Mouse (Mus musculus): ENCODE measurements around the gene Arhgef28. TPM values are rescaled to one million over a fixed set of nuclear protein-coding genes. Genes with fewer than 3 reads are reported as not detected.

Arhgef28 gene
- polyA plus RNA-seq, 1 experiment from 2014 or later = 0.85 TPM

GRCm38 (mm10) chr13:97911013-97911412, 295.2 kb downstream of the Arhgef28 start:
- H3K4me3 ChIP-seq = no peak overlapping the region
- no peak overlapping the region for H3K4me2 ChIP-seq
- 56% methylated on average over 10 of the region's 10 CpGs for WGBS (ENCODE audit: insufficient replicate concordance)
- H3K36me3 ChIP-seq = no peaks in the 10 kb centered on the region
- H3K27me3 ChIP-seq (replicated peaks) = no peaks in the 10 kb centered on the region
- H3K4me1 ChIP-seq = no peaks in the 10 kb centered on the region
- no peak overlapping the region for H3K27ac ChIP-seq
- ATAC-seq = no peak
- H3K9ac ChIP-seq = no peak overlapping the region
- no peaks in the 10 kb centered on the region for H3K9me3 ChIP-seq (replicated peaks)

- no peak for ATAC-seq
- Histone ChIP-seq H3K9ac (no peak overlapping the region), H3K4me1 (no peaks in the 10 kb centered on the region), H3K27me3 (replicated peaks) (no peaks in the 10 kb centered on the region), H3K9me3 (replicated peaks) (no peaks in the 10 kb centered on the region), H3K4me2 (no peak overlapping the region), H3K27ac (no peak overlapping the region), H3K36me3 (no peaks in the 10 kb centered on the region), H3K4me3 (no peak overlapping the region)
- WGBS (ENCODE audit: insufficient replicate concordance) = 76% methylated on average over 8 of the region's 8 CpGs
Observed at GRCm38 (mm10) chr13:97902821-97903220, 303.4 kb downstream of the Arhgef28 start.

DNA sequence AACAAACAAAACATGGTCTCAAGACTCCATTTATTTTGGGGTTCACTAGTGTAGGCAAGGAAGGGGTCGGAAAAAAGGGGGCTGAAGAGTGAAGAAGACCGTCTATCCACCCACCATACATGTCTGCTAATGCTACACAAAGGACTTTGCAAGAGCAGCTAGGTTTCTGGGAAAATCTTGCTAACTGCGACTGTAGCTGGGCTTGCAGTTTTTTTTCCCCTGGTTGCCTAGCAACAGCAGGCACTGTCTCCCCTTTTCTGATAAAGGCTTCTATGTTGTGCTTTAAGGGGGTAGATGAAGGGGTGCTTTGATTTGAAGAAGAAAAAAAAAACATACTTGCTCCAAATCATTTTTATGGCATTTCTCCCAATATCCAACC, 305.9 kb downstream of the Arhgef28 start:
- Histone ChIP-seq H3K9ac (no peak overlapping the region), H3K4me1 (no peaks in the 10 kb centered on the region), H3K4me3 (no peak overlapping the region), H3K27me3 (replicated peaks) (no peaks in the 10 kb centered on the region), H3K9me3 (replicated peaks) (no peaks in the 10 kb centered on the region), H3K4me2 (no peak overlapping the region), H3K27ac (no peak overlapping the region), H3K36me3 (no peaks in the 10 kb centered on the region)
- WGBS (ENCODE audit: insufficient replicate concordance) = 50% methylated on average over 3 of the region's 3 CpGs
- ATAC-seq = no peak

DNA sequence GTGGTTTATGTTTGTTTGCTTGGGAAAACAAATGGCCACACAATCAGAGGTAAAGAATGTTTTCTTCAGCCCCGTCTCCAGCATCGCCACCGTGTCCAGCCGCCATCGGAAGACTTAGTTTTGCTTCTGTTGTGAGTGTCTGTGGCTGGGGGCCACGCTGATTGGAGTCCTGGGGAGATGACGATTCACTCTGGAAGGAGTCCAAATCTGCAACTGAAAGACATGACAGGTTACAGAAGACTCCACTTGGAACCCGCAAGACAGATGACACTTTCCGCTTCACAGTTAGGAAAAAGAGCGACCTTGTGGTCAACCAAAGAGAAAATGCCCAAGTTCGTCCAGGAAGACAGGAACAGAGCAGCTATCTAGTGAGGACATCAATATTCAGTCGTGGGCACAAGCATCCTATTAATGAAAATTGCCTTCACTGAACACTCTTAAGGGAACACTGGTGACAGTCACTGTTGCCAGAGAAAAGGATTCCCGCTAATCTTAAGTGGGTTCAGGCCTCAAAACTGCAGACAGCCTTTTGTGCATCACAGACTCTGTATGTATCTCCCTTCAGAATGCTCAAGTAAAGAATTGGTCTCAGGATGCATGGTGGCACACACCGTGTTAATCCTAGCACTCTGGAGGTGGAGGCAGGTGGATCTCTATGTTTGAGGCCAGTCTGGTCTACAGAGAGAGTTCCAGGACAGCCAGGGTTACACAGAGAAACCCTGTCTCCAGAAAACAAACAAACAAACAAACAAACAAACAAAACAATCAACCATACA, 306.4 kb downstream of the Arhgef28 start:
- Histone ChIP-seq H3K4me3 (no peak overlapping the region), H3K36me3 (no peaks in the 10 kb centered on the region), H3K27me3 (replicated peaks) (no peaks in the 10 kb centered on the region), H3K4me2 (no peak overlapping the region), H3K9me3 (replicated peaks) (no peaks in the 10 kb centered on the region), H3K27ac (no peak overlapping the region), H3K9ac (no peak overlapping the region), H3K4me1 (no peaks in the 10 kb centered on the region)
- no peak for ATAC-seq
- 72% methylated on average over 14 of the region's 14 CpGs for WGBS (ENCODE audit: insufficient replicate concordance)

- ATAC-seq = no peak
Observed at GRCm38 (mm10) chr13:97898590-97898989, 307.6 kb downstream of the Arhgef28 start.

DNA sequence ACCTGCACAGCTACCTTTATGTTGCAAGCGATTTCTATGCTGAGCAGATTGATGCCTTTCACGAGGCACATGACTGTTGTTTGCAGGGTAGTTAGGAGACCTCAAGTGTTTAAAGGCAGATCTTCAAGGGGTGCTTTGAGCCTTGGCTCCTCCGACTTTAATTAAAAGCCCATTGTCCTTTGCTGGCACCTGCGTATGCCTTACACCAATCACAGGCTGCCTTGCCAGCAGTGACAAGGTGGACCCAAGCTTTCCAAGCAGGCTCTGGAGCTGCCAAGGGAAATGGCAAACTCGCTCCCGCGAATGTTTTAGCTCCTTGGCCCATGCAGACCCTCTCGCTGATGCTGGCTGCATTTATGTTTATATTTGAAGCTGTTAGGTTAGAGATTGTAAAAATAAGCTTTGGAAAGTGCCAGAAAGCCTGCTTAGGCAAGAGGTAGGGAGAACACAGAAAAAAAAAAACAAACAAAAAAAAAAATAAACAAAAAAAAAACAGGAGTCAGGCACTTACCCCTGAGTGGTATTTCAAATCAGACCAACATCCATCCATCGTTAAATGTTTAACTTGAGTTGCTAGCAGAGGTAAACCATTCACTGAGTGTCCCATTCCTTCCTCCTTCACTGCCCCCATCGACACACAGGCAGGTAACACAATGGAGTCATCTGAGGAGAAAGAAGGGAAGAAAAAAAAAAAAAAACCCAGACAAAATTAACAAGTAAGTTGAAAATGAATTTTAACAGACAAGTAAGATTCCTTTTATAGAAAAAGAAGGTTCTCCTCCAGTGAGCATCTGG, 313.0 kb downstream of the Arhgef28 start:
- ATAC-seq = no peak
- 60% methylated on average over 10 of the region's 10 CpGs for WGBS (ENCODE audit: insufficient replicate concordance)
- H3K27ac ChIP-seq = no peak overlapping the region
- no peak overlapping the region for H3K9ac ChIP-seq
- H3K9me3 ChIP-seq (replicated peaks) = no peaks in the 10 kb centered on the region
- H3K4me2 ChIP-seq = no peak overlapping the region
- no peaks in the 10 kb centered on the region for H3K4me1 ChIP-seq
- H3K27me3 ChIP-seq (replicated peaks) = no peaks in the 10 kb centered on the region
- H3K36me3 ChIP-seq = no peaks in the 10 kb centered on the region
- H3K4me3 ChIP-seq = no peak overlapping the region

More at GRCm38 (mm10) chr13:97898590-97898989, 307.6 kb downstream of the Arhgef28 start:
- Histone ChIP-seq H3K36me3 (no peaks in the 10 kb centered on the region), H3K9me3 (replicated peaks) (no peaks in the 10 kb centered on the region), H3K4me2 (no peak overlapping the region), H3K4me1 (no peaks in the 10 kb centered on the region), H3K4me3 (no peak overlapping the region), H3K27me3 (replicated peaks) (no peaks in the 10 kb centered on the region), H3K9ac (no peak overlapping the region), H3K27ac (no peak overlapping the region)
- WGBS (ENCODE audit: insufficient replicate concordance) = 38% methylated on average over 2 of the region's 2 CpGs

- H3K4me2 ChIP-seq = no peak overlapping the region
- no peaks in the 10 kb centered on the region for H3K27me3 ChIP-seq (replicated peaks)
- no peak overlapping the region for H3K9ac ChIP-seq
- H3K4me3 ChIP-seq = no peak overlapping the region
- no peaks in the 10 kb centered on the region for H3K4me1 ChIP-seq
- no peaks in the 10 kb centered on the region for H3K9me3 ChIP-seq (replicated peaks)
- ATAC-seq = no peak
- H3K27ac ChIP-seq = no peak overlapping the region
- no peaks in the 10 kb centered on the region for H3K36me3 ChIP-seq
- WGBS (ENCODE audit: insufficient replicate concordance) = 73% methylated on average over 15 of the region's 15 CpGs
Observed at GRCm38 (mm10) chr13:97892089-97892884, 314.0 kb downstream of the Arhgef28 start.

- Histone ChIP-seq H3K27ac (no peak overlapping the region), H3K4me3 (no peak overlapping the region), H3K36me3 (no peaks in the 10 kb centered on the region), H3K9ac (no peak overlapping the region), H3K4me1 (no peaks in the 10 kb centered on the region), H3K4me2 (no peak overlapping the region), H3K27me3 (replicated peaks) (no peaks in the 10 kb centered on the region), H3K9me3 (replicated peaks) (no peaks in the 10 kb centered on the region)
- WGBS (ENCODE audit: insufficient replicate concordance) = 63% methylated on average over 6 of the region's 6 CpGs
- ATAC-seq = no peak
Observed at GRCm38 (mm10) chr13:97888046-97888445, 318.2 kb downstream of the Arhgef28 start.

GRCm38 (mm10) chr13:97887558-97887957, 318.7 kb downstream of the Arhgef28 start:
- H3K4me1 ChIP-seq = no peaks in the 10 kb centered on the region
- no peaks in the 10 kb centered on the region for H3K36me3 ChIP-seq
- H3K27ac ChIP-seq = no peak overlapping the region
- no peak overlapping the region for H3K4me2 ChIP-seq
- no peak overlapping the region for H3K4me3 ChIP-seq
- no peaks in the 10 kb centered on the region for H3K9me3 ChIP-seq (replicated peaks)
- no peaks in the 10 kb centered on the region for H3K27me3 ChIP-seq (replicated peaks)
- H3K9ac ChIP-seq = no peak overlapping the region
- no peak for ATAC-seq
- WGBS (ENCODE audit: insufficient replicate concordance) = 56% methylated on average over 7 of the region's 7 CpGs

DNA sequence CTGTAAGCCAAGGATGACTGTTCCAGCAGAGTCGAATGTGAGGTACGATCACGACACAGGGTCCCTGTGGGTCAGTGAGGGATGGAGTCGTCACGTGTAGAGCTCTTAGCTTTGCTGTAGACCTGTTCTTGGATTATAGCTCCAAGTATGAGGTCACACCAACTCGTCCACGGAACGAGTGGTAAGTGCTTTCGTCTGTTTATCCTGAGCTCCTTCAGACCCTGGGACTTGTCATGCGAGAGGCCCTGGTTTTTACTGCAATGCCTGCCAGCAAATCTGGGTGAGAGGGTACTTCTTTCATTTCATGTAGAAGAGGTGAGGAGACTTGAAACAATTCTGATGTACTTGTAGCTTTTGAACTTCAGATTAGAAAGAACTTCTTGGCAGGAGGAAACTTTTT, 322.6 kb downstream of the Arhgef28 start:
- H3K36me3 ChIP-seq = no peaks in the 10 kb centered on the region
- H3K4me3 ChIP-seq = no peak overlapping the region
- ATAC-seq = no peak
- no peaks in the 10 kb centered on the region for H3K27me3 ChIP-seq (replicated peaks)
- H3K9me3 ChIP-seq (replicated peaks) = no peaks in the 10 kb centered on the region
- no peak overlapping the region for H3K27ac ChIP-seq
- no peaks in the 10 kb centered on the region for H3K4me1 ChIP-seq
- no peak overlapping the region for H3K4me2 ChIP-seq
- no peak overlapping the region for H3K9ac ChIP-seq
- 76% methylated on average over 10 of the region's 10 CpGs for WGBS (ENCODE audit: insufficient replicate concordance)

- WGBS (ENCODE audit: insufficient replicate concordance) = 85% methylated on average over 4 of the region's 4 CpGs
- Histone ChIP-seq H3K4me3 (no peak overlapping the region), H3K36me3 (no peaks in the 10 kb centered on the region), H3K9ac (no peak overlapping the region), H3K9me3 (replicated peaks) (no peaks in the 10 kb centered on the region), H3K27ac (no peak overlapping the region), H3K27me3 (replicated peaks) (no peaks in the 10 kb centered on the region), H3K4me1 (no peaks in the 10 kb centered on the region), H3K4me2 (no peak overlapping the region)
- ATAC-seq = no peak
Observed at GRCm38 (mm10) chr13:97876450-97876849, 329.8 kb downstream of the Arhgef28 start.

GRCm38 (mm10) chr13:97876031-97876430, 330.2 kb downstream of the Arhgef28 start:
- Histone ChIP-seq H3K4me3 (no peak overlapping the region), H3K9ac (no peak overlapping the region), H3K4me2 (no peak overlapping the region), H3K4me1 (no peaks in the 10 kb centered on the region), H3K27me3 (replicated peaks) (no peaks in the 10 kb centered on the region), H3K9me3 (replicated peaks) (no peaks in the 10 kb centered on the region), H3K36me3 (no peaks in the 10 kb centered on the region), H3K27ac (no peak overlapping the region)
- 69% methylated on average over 6 of the region's 6 CpGs for WGBS (ENCODE audit: insufficient replicate concordance)
- ATAC-seq = no peak

Data from liver, embryonic 12.5 days (tissue).